Mouse (Mus musculus) Patski (cell line): ENCODE measurements around the gene Ubxn10. TPM values are rescaled to one million over a fixed set of nuclear protein-coding genes. Genes with fewer than 3 reads are reported as not detected.

Experiments
- ATAC-seq: fragments of 100-300 bp; one replicate; pipeline ENCODE4 v1.8.0; 2021
- CTCF ChIA-PET: fragments of 350-600 bp; sonication (Branson Sonifier 250); formaldehyde crosslinking; loops from one replicate; lab custom pipeline; 2022; ENCODE audit warnings: inconsistent platforms; lab: Charles Lee
- POLR2A ChIA-PET: fragments of 350-600 bp; sonication (Branson Sonifier 250); formaldehyde crosslinking; loops from one replicate; lab custom pipeline; 2022; ENCODE audit warnings: antibody characterized with exemption, inconsistent platforms; lab: Charles Lee
- DNase-seq: peaks from one replicate; pipeline ENCODE4 v3.0.0-alpha.2; 2011; ENCODE audit warnings: low read depth, low spot score
- H3K27me3 ChIP-seq: fragments of 371-371 bp; one replicate; pipeline ENCODE4 v1.5.1; 2021
- CTCF ChIP-seq: fragments of 100-300 bp; IDR thresholded peaks from one replicate; pipeline ENCODE4 v1.5.1; 2021
- in situ Hi-C: fragments of 300-500 bp; cut with MboI; formaldehyde crosslinking; loops from 3 replicates; pipeline ENCODE4 v1.11.1; 2018; ENCODE audit warnings: low pct_unique_long_range_greater_than_20kb, mixed read lengths
- polyA plus RNA-seq: library from polyadenylated mRNA; unstranded; gene quantifications from one replicate; pipeline ENCODE4 v1.2.3, GENCODE M21; 2021

Ubxn10 gene
- polyA plus RNA-seq, 1 experiment from 2014 or later = not detected

- no peak for ATAC-seq
- no peaks in the 10 kb centered on the region for H3K27me3 ChIP-seq
- in situ Hi-C loops = loop anchor here (5.0 kb wide), 1 partner anchor 255 kb away; no protein-coding TSS in a partner anchor
- ChIA-PET POLR2A (no interaction called here), CTCF (interaction anchor here (1.0 kb wide), 1 partner anchor 255 kb away, joined by 3 read pairs; no protein-coding TSS in a partner anchor)
- DNase-seq = no peak
- TF ChIP-seq CTCF = no peak
Measured at GRCm38 (mm10) chr4:138702031-138702430, 34.9 kb downstream of the Ubxn10 start.

- CTCF ChIA-PET = interaction anchor here (1.4 to 1.5 kb wide), 2 partner anchors 11 to 256 kb away, joined by 3 to 5 read pairs; no protein-coding TSS in a partner anchor
- ATAC-seq (no peak), DNase-seq (no peak)
- no peak for TF ChIP-seq CTCF
- POLR2A ChIA-PET = no interaction called here
- in situ Hi-C loops = loop anchor here (5.0 kb wide), 1 partner anchor 254 kb away; no protein-coding TSS in a partner anchor
- no peaks in the 10 kb centered on the region for H3K27me3 ChIP-seq
Measured at GRCm38 (mm10) chr4:138701111-138701510, 35.9 kb downstream of the Ubxn10 start.

GRCm38 (mm10) chr4:138700184-138700982, 36.6 kb downstream of the Ubxn10 start:
- in situ Hi-C loops = loop anchor here (5.0 kb wide), 1 partner anchor 253 kb away; no protein-coding TSS in a partner anchor
- POLR2A ChIA-PET = no interaction called here
- peak; percentile 68 for TF ChIP-seq CTCF
- CTCF ChIA-PET = interaction anchor here (1.0 to 1.5 kb wide), 3 partner anchors 12 to 255 kb away, joined by 3 to 7 read pairs (median 5); no protein-coding TSS in a partner anchor
- DNase-seq (no peak), ATAC-seq (no peak)
- no peaks in the 10 kb centered on the region for H3K27me3 ChIP-seq

GRCm38 (mm10) chr4:138698296-138698695, 38.7 kb downstream of the Ubxn10 start:
- ATAC-seq = no peak
- DNase-seq = no peak
- in situ Hi-C loops = no loop called here
- no peaks in the 10 kb centered on the region for H3K27me3 ChIP-seq
- ChIA-PET POLR2A (no interaction called here), CTCF (interaction anchor here (1.8 kb wide), 1 partner anchor 251 kb away, joined by 5 read pairs; no protein-coding TSS in a partner anchor)
- TF ChIP-seq CTCF = no peak

GRCm38 (mm10) chr4:138697166-138697860, 39.7 kb downstream of the Ubxn10 start:
- DNase-seq = no peak
- in situ Hi-C loops = no loop called here
- CTCF ChIA-PET = interaction anchor here (1.4 to 1.8 kb wide), 2 partner anchors 249 to 250 kb away, joined by 4 to 5 read pairs; no protein-coding TSS in a partner anchor
- H3K27me3 ChIP-seq = no peaks in the 10 kb centered on the region
- ATAC-seq = no peak
- TF ChIP-seq CTCF = no peak
- POLR2A ChIA-PET = no interaction called here

- in situ Hi-C loops = no loop called here
- ChIA-PET CTCF (interaction anchor here (1.4 kb wide), 1 partner anchor 249 kb away, joined by 4 read pairs; no protein-coding TSS in a partner anchor), POLR2A (no interaction called here)
- no peak for TF ChIP-seq CTCF
- DNase-seq (no peak), ATAC-seq (no peak)
- no peaks in the 10 kb centered on the region for H3K27me3 ChIP-seq
Measured at GRCm38 (mm10) chr4:138696720-138697119, 40.2 kb downstream of the Ubxn10 start.

- POLR2A ChIA-PET = no interaction called here
- ATAC-seq (no peak), DNase-seq (no peak)
- H3K27me3 ChIP-seq = no peaks in the 10 kb centered on the region
- no peak for TF ChIP-seq CTCF
- CTCF ChIA-PET = no interaction called here
- in situ Hi-C loops = no loop called here
Measured at GRCm38 (mm10) chr4:138693043-138693692, 43.8 kb downstream of the Ubxn10 start.

GRCm38 (mm10) chr4:138691443-138692181, 45.4 kb downstream of the Ubxn10 start:
- POLR2A ChIA-PET = no interaction called here
- DNase-seq (no peak), ATAC-seq (no peak)
- no peaks in the 10 kb centered on the region for H3K27me3 ChIP-seq
- in situ Hi-C loops = no loop called here
- no peak for TF ChIP-seq CTCF
- CTCF ChIA-PET = no interaction called here

- ATAC-seq (no peak), DNase-seq (no peak)
- in situ Hi-C loops = no loop called here
- H3K27me3 ChIP-seq = no peaks in the 10 kb centered on the region
- no peak for TF ChIP-seq CTCF
- POLR2A ChIA-PET = no interaction called here
- CTCF ChIA-PET = no interaction called here
Measured at GRCm38 (mm10) chr4:138690561-138690960, 46.4 kb downstream of the Ubxn10 start.
